Mouse (Mus musculus): ENCODE measurements at regions not wholly inside any gene's neighbourhood (a gene's known extent, or its start where the extent isn't known, plus 50 kb on each side); places are given as distances from the start of the nearest gene placed in this dataset.

DNA sequence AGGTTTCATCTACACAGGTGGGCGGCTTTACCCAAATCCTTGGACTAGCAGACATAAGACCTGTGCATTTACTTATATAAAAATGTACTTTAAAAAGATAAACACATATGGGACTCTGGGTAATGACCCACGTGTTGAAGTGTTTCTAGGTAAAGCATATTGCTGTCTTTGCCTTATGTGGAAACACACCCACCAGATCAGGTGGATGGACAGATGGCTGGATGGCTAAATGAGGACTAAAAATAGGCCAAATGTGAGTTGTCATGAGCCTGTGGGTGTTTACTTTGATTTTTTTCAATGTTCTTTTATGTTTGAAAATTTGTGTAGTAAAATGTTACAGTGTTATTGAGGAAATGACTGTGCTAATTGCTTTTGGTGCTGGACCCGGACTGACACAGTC is 99.2 kb upstream of the Aldh1b1 start:
- Histone ChIP-seq H3K27ac (no peak overlapping the region), H3K4me3 (replicated peaks) (no peak overlapping the region), H3K4me2 (no peak overlapping the region), H3K27me3 (replicated peaks) (no peaks in the 10 kb centered on the region), H3K4me1 (no peaks in the 10 kb centered on the region), H3K9ac (no peak overlapping the region), H3K9me3 (no peaks in the 10 kb centered on the region), H3K36me3 (no peaks in the 10 kb centered on the region)
- ATAC-seq (ENCODE audit: insufficient read depth, low FRiP score, low read depth): no peak
- 57% methylated on average over 3 of the region's 3 CpGs for WGBS

- Histone ChIP-seq H3K9ac (no peak overlapping the region), H3K4me1 (no peaks in the 10 kb centered on the region), H3K4me2 (no peak overlapping the region), H3K36me3 (no peaks in the 10 kb centered on the region), H3K9me3 (no peaks in the 10 kb centered on the region), H3K4me3 (replicated peaks) (no peak overlapping the region), H3K27me3 (replicated peaks) (no peaks in the 10 kb centered on the region), H3K27ac (no peak overlapping the region)
- WGBS: 13% methylated on average over 1 of the region's 1 CpGs
- no peak for ATAC-seq (ENCODE audit: insufficient read depth, low FRiP score, low read depth)
Observed at GRCm38 (mm10) chr4:45695239-45695638, 103.6 kb upstream of the Aldh1b1 start.

- Histone ChIP-seq H3K4me2 (no peak overlapping the region), H3K9me3 (no peaks in the 10 kb centered on the region), H3K9ac (no peak overlapping the region), H3K27ac (no peak overlapping the region), H3K36me3 (no peaks in the 10 kb centered on the region), H3K4me1 (no peaks in the 10 kb centered on the region), H3K4me3 (replicated peaks) (no peak overlapping the region), H3K27me3 (replicated peaks) (no peaks in the 10 kb centered on the region)
- 66% methylated on average over 12 of the region's 12 CpGs for WGBS
- no peak for ATAC-seq (ENCODE audit: insufficient read depth, low FRiP score, low read depth)
Observed at GRCm38 (mm10) chr4:45689991-45690916, 108.6 kb upstream of the Aldh1b1 start.

- Histone ChIP-seq H3K27ac (no peak overlapping the region), H3K27me3 (replicated peaks) (no peaks in the 10 kb centered on the region), H3K9me3 (no peaks in the 10 kb centered on the region), H3K36me3 (no peaks in the 10 kb centered on the region), H3K4me3 (replicated peaks) (no peak overlapping the region), H3K9ac (no peak overlapping the region), H3K4me1 (no peaks in the 10 kb centered on the region), H3K4me2 (no peak overlapping the region)
- 52% methylated on average over 5 of the region's 5 CpGs for WGBS
- ATAC-seq (ENCODE audit: insufficient read depth, low FRiP score, low read depth): no peak
Observed at GRCm38 (mm10) chr4:45689572-45689971, 109.2 kb upstream of the Aldh1b1 start.

- ATAC-seq (ENCODE audit: insufficient read depth, low FRiP score, low read depth): no peak
- 47% methylated on average over 7 of the region's 7 CpGs for WGBS
- no peak overlapping the region for H3K9ac ChIP-seq
- H3K4me1 ChIP-seq: no peaks in the 10 kb centered on the region
- no peak overlapping the region for H3K4me2 ChIP-seq
- H3K9me3 ChIP-seq: no peaks in the 10 kb centered on the region
- H3K27me3 ChIP-seq (replicated peaks): no peaks in the 10 kb centered on the region
- H3K36me3 ChIP-seq: no peaks in the 10 kb centered on the region
- no peak overlapping the region for H3K27ac ChIP-seq
- no peak overlapping the region for H3K4me3 ChIP-seq (replicated peaks)
Observed at GRCm38 (mm10) chr4:45688233-45688632, 110.6 kb upstream of the Aldh1b1 start.

DNA sequence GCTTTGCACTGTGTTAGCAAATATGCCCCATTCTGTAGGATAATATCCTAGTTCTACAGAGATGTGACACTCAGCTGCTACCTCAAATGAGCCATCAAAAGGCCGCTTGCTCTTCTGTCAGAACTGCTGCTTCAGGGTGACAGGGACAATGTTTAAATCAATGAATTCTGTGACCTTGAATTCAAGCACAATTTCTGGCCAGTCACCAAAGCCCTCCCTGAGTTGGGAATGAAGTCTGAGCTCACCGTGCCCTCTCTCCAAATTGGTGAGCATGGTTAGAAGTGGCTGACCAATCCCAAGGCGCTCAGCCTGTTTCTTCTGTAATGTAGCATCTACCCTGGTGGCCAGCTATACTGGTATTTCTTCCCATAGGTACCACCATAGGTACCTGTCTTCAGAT is 113.8 kb upstream of the Aldh1b1 start:
- H3K27ac ChIP-seq: no peak overlapping the region
- no peaks in the 10 kb centered on the region for H3K9me3 ChIP-seq
- no peaks in the 10 kb centered on the region for H3K4me1 ChIP-seq
- no peak overlapping the region for H3K4me3 ChIP-seq (replicated peaks)
- H3K4me2 ChIP-seq: no peak overlapping the region
- H3K9ac ChIP-seq: no peak overlapping the region
- ATAC-seq (ENCODE audit: insufficient read depth, low FRiP score, low read depth): no peak
- no peaks in the 10 kb centered on the region for H3K27me3 ChIP-seq (replicated peaks)
- H3K36me3 ChIP-seq: no peaks in the 10 kb centered on the region
- 84% methylated on average over 3 of the region's 3 CpGs for WGBS

GRCm38 (mm10) chr4:45683205-45683604 is 115.6 kb upstream of the Aldh1b1 start:
- ATAC-seq (ENCODE audit: insufficient read depth, low FRiP score, low read depth): no peak
- H3K4me1 ChIP-seq: no peaks in the 10 kb centered on the region

DNA sequence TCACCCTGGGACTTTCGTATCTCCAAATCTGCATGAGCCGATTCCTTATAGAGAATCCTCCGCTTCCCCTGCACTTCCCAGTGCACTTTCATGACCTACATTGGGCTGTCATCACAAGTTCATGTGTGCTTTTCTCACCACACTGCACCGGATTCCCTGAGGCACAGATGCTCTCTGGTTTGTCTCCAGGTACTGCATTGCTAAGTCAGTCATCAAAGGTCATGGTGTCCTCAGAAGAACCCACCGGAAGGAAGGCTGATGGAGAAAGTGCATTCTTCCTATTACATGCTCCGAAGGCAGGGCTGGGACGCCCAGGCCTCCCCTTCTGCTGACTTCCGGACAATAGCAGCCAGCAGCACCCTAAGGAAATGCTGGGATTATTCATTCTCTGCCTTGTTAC is 116.1 kb upstream of the Aldh1b1 start:
- Histone ChIP-seq H3K4me1 (no peaks in the 10 kb centered on the region), H3K36me3 (no peaks in the 10 kb centered on the region), H3K4me2 (no peak overlapping the region), H3K9me3 (no peaks in the 10 kb centered on the region), H3K9ac (no peak overlapping the region), H3K27me3 (replicated peaks) (no peaks in the 10 kb centered on the region), H3K27ac (no peak overlapping the region), H3K4me3 (replicated peaks) (no peak overlapping the region)
- WGBS: 88% methylated on average over 8 of the region's 8 CpGs
- ATAC-seq (ENCODE audit: insufficient read depth, low FRiP score, low read depth): no peak

More at GRCm38 (mm10) chr4:45683205-45683604, 115.6 kb upstream of the Aldh1b1 start:
- Histone ChIP-seq H3K4me2 (no peak overlapping the region), H3K9me3 (no peaks in the 10 kb centered on the region), H3K27ac (no peak overlapping the region), H3K9ac (no peak overlapping the region), H3K27me3 (replicated peaks) (no peaks in the 10 kb centered on the region), H3K36me3 (no peaks in the 10 kb centered on the region), H3K4me3 (replicated peaks) (no peak overlapping the region)
- WGBS: 68% methylated on average over 3 of the region's 3 CpGs

DNA sequence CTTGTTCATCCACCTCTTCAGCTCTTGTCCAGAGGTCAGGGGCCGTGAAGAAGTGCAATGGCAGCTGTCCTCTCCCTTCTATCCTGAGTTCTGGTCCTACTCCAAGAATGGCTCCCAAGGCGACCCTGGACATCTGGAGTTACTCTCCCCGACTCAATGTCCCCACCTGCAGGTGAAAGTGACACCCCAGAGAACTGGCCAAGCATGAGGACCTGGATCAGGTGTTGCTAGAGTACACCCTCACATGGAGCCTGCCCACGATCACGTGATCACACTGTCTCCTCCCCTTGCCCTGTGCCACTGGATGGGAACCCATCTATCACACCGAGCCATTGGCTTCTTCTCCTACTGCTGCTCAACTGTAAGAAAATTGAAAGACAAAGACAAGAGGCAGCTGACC is 122.7 kb upstream of the Aldh1b1 start:
- Histone ChIP-seq H3K27ac (no peak overlapping the region), H3K9me3 (no peaks in the 10 kb centered on the region), H3K9ac (no peak overlapping the region), H3K4me3 (replicated peaks) (no peak overlapping the region), H3K27me3 (replicated peaks) (0 out of 2 replicates have a peak, but pooled peaks cover 6% of the 10 kb centered on the region), H3K4me2 (no peak overlapping the region), H3K4me1 (no peaks in the 10 kb centered on the region), H3K36me3 (no peaks in the 10 kb centered on the region)
- no peak for ATAC-seq (ENCODE audit: insufficient read depth, low FRiP score, low read depth)
- WGBS: 70% methylated on average over 6 of the region's 6 CpGs

- 88% methylated on average over 10 of the region's 10 CpGs for WGBS
- Histone ChIP-seq H3K4me1 (no peaks in the 10 kb centered on the region), H3K9ac (no peak overlapping the region), H3K9me3 (no peaks in the 10 kb centered on the region), H3K4me3 (replicated peaks) (no peak overlapping the region), H3K27me3 (replicated peaks) (0 out of 2 replicates have a peak, but pooled peaks cover 6% of the 10 kb centered on the region), H3K27ac (no peak overlapping the region), H3K4me2 (no peak overlapping the region), H3K36me3 (no peaks in the 10 kb centered on the region)
- no peak for ATAC-seq (ENCODE audit: insufficient read depth, low FRiP score, low read depth)
Observed at GRCm38 (mm10) chr4:45674291-45674690, 124.5 kb upstream of the Aldh1b1 start.

GRCm38 (mm10) chr4:45673081-45673819 is 125.6 kb upstream of the Aldh1b1 start:
- no peak overlapping the region for H3K9ac ChIP-seq
- ATAC-seq (ENCODE audit: insufficient read depth, low FRiP score, low read depth): no peak
- H3K9me3 ChIP-seq: no peaks in the 10 kb centered on the region
- WGBS: 57% methylated on average over 16 of the region's 16 CpGs
- H3K4me1 ChIP-seq: no peaks in the 10 kb centered on the region
- no peak overlapping the region for H3K4me2 ChIP-seq
- no peaks in the 10 kb centered on the region for H3K36me3 ChIP-seq
- no peak overlapping the region for H3K27ac ChIP-seq
- H3K4me3 ChIP-seq (replicated peaks): no peak overlapping the region
- H3K27me3 ChIP-seq (replicated peaks): 0 out of 2 replicates have a peak, but pooled peaks cover 6% of the 10 kb centered on the region

Data from stomach, embryonic 15.5 days (tissue).